Mouse (Mus musculus) neural tube, embryonic 15.5 days (tissue): ENCODE measurements around the gene Dbnl. TPM values are rescaled to one million over a fixed set of nuclear protein-coding genes. Genes with fewer than 3 reads are reported as not detected.

Experiments
- ATAC-seq: fragments of 200-750 bp; cut with Nextera tagmentation; 2 replicates; pipeline ENCODE4 v1.8.0; 2017; ENCODE audit warnings: mild to moderate bottlenecking, moderate TSS enrichment, moderate library complexity; ENCODE audit not compliant: low FRiP score
- H3K27ac ChIP-seq: fragments of 300-500 bp; sonication (generic); replicated peaks from 2 replicates; pipeline ENCODE4 v1.5.1; 2015; ENCODE audit warnings: mild to moderate bottlenecking, inconsistent platforms
- H3K27me3 ChIP-seq: fragments of 300-500 bp; sonication (generic); replicated peaks from 2 replicates; pipeline ENCODE4 v1.6.1; 2015; ENCODE audit warnings: inconsistent platforms
- H3K36me3 ChIP-seq: fragments of 300-500 bp; sonication (generic); 2 replicates; pipeline ENCODE4 v1.6.1; 2015; ENCODE audit warnings: inconsistent platforms
- H3K4me1 ChIP-seq: fragments of 300-500 bp; sonication (generic); 2 replicates; pipeline ENCODE4 v1.6.1; 2015; ENCODE audit warnings: inconsistent platforms
- H3K4me2 ChIP-seq: fragments of 300-500 bp; sonication (generic); 2 replicates; pipeline ENCODE4 v1.6.1; 2015; ENCODE audit warnings: inconsistent platforms, mild to moderate bottlenecking, moderate library complexity
- H3K4me3 ChIP-seq: fragments of 300-500 bp; sonication (generic); replicated peaks from 2 replicates; pipeline ENCODE4 v1.5.1; 2015; ENCODE audit warnings: mild to moderate bottlenecking, inconsistent platforms
- H3K9ac ChIP-seq: fragments of 300-500 bp; sonication (generic); replicated peaks from 2 replicates; pipeline ENCODE4 v1.6.1; 2015; ENCODE audit warnings: mild to moderate bottlenecking, inconsistent platforms
- H3K9me3 ChIP-seq: fragments of 300-500 bp; sonication (generic); replicated peaks from 2 replicates; pipeline ENCODE4 v1.6.1; 2016; ENCODE audit warnings: inconsistent platforms
- whole genome bisulfite sequencing: fragments of 180-500 bp; shearing (Covaris S2); methylation state at CpG from one replicate; pipeline ENCODE4 v1.1.7; 2015; ENCODE audit warnings: mixed read lengths; 5-methylcytosine and 5-hydroxymethylcytosine counted together
- polyA plus RNA-seq: library from polyadenylated mRNA; unstranded; fragments of >200 nt; fragmentation: Nextera tagmentation; extraction: Ambion mirVana; gene quantifications from 2 replicates; pipeline ENCODE4 v1.2.1, GENCODE M21; 2015

The Dbnl gene
- polyA plus RNA-seq, 1 experiment from 2014 or later = 131 TPM

GRCm38 (mm10) chr11:5846639-5847345 lies 58.5 kb downstream of the Dbnl start:
- Histone ChIP-seq H3K36me3 (no peaks in the 10 kb centered on the region), H3K4me3 (no peak overlapping the region), H3K9me3 (no peaks in the 10 kb centered on the region), H3K27me3 (no peaks in the 10 kb centered on the region), H3K27ac (no peak overlapping the region), H3K4me1 (no peaks in the 10 kb centered on the region), H3K4me2 (no peak overlapping the region), H3K9ac (no peak overlapping the region)
- ATAC-seq = no peak
- 73% methylated on average over 7 of the region's 7 CpGs for WGBS

- H3K9me3 ChIP-seq = no peaks in the 10 kb centered on the region
- H3K27me3 ChIP-seq = no peaks in the 10 kb centered on the region
- ATAC-seq = no peak
- H3K4me2 ChIP-seq = no peak overlapping the region
- H3K9ac ChIP-seq = no peak overlapping the region
- 40% methylated on average over 6 of the region's 6 CpGs for WGBS
- H3K4me1 ChIP-seq = no peaks in the 10 kb centered on the region
- no peaks in the 10 kb centered on the region for H3K36me3 ChIP-seq
- H3K27ac ChIP-seq = no peak overlapping the region
- no peak overlapping the region for H3K4me3 ChIP-seq
Measured at GRCm38 (mm10) chr11:5848741-5849140, 60.5 kb downstream of the Dbnl start.

DNA sequence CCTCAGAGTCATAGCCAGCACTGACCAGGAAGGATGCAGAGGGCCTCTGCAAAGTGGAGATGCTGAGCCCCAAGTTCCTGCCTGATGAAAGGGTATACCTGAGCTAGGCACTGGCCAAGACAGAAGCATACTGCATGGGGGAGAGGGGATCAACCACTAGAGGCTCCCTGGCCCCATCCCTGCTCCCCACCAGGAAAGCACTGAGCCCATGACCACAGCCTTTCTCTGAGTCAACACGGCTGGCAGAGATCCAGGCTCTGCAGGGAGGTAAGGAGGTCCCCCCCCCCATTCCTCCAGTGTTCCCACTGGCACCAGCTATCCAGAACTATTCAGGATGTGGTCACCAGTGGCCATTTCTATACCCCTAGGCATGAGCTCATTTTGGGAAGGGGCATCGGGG lies 61.0 kb downstream of the Dbnl start:
- WGBS = 65% methylated on average over 2 of the region's 2 CpGs
- Histone ChIP-seq H3K36me3 (no peaks in the 10 kb centered on the region), H3K27ac (no peak overlapping the region), H3K9ac (no peak overlapping the region), H3K4me2 (no peak overlapping the region), H3K9me3 (no peaks in the 10 kb centered on the region), H3K4me3 (no peak overlapping the region), H3K27me3 (no peaks in the 10 kb centered on the region), H3K4me1 (no peaks in the 10 kb centered on the region)
- no peak for ATAC-seq

- Histone ChIP-seq H3K9ac (no peak overlapping the region), H3K4me1 (no peaks in the 10 kb centered on the region), H3K36me3 (no peaks in the 10 kb centered on the region), H3K27ac (no peak overlapping the region), H3K4me2 (no peak overlapping the region), H3K4me3 (no peak overlapping the region), H3K27me3 (no peaks in the 10 kb centered on the region), H3K9me3 (no peaks in the 10 kb centered on the region)
- 73% methylated on average over 5 of the region's 5 CpGs for WGBS
- no peak for ATAC-seq
Measured at GRCm38 (mm10) chr11:5850452-5850851, 62.2 kb downstream of the Dbnl start.

Other genes starting within 250 kb of the Dbnl start
- gene Ccdc117, start 246.3 kb upstream of the Dbnl start, polyA plus RNA-seq = 11.2 and 13.0 TPM in 2 replicates
- not detected in 2 replicates for gene Ankrd36, start 218.8 kb upstream of the Dbnl start, polyA plus RNA-seq
- gene Mrps24, start 72.8 kb upstream of the Dbnl start, polyA plus RNA-seq = 197 and 206 TPM in 2 replicates
- 33.0 and 34.1 TPM in 2 replicates for gene Urgcp, start 26.1 kb upstream of the Dbnl start, polyA plus RNA-seq
- gene Pgam2, start 15.2 kb downstream of the Dbnl start, polyA plus RNA-seq = 14.4 and 21.9 TPM in 2 replicates
- gene Polm, start 49.5 kb downstream of the Dbnl start, polyA plus RNA-seq = 6.5 and 8.5 TPM in 2 replicates
- 22.1 and 24.3 TPM in 2 replicates for gene Aebp1, start 73.5 kb downstream of the Dbnl start, polyA plus RNA-seq
- 64.5 and 81.0 TPM in 2 replicates for gene Pold2, start 89.8 kb downstream of the Dbnl start, polyA plus RNA-seq
- 1.4 and 10.6 TPM in 2 replicates for gene Myl7, start 110.3 kb downstream of the Dbnl start, polyA plus RNA-seq
- gene Gck, start 161.6 kb downstream of the Dbnl start, polyA plus RNA-seq = 3.4 and 4.2 TPM in 2 replicates
- gene Ykt6, start 167.2 kb downstream of the Dbnl start, polyA plus RNA-seq = 84.9 and 87.1 TPM in 2 replicates